Mouse (Mus musculus) kidney, embryonic 14.5 days (tissue): ENCODE measurements at regions not wholly inside any gene's neighbourhood (a gene's known extent, or its start where the extent isn't known, plus 50 kb on each side); places are given as distances from the start of the nearest gene placed in this dataset.

ENCODE experiments used
- ATAC-seq: fragments of 200-750 bp; cut with Nextera tagmentation; 2 replicates; pipeline ENCODE4 v1.8.0; 2017; ENCODE audit warnings: moderate number of reproducible peaks, mild to moderate bottlenecking, moderate TSS enrichment, moderate library complexity; ENCODE audit not compliant: low FRiP score, low TSS enrichment
- H3K27ac ChIP-seq: fragments of 300-500 bp; sonication (generic); 2 replicates; pipeline ENCODE4 v1.5.1; 2014; ENCODE audit warnings: low read depth, mild to moderate bottlenecking, low read length, moderate library complexity, mixed read lengths
- H3K27me3 ChIP-seq: fragments of 300-500 bp; sonication (generic); 2 replicates; pipeline ENCODE4 v1.6.1; 2014; ENCODE audit warnings: mild to moderate bottlenecking, low read length; ENCODE audit not compliant: control insufficient read depth, insufficient read depth
- H3K36me3 ChIP-seq: fragments of 300-500 bp; sonication (generic); 2 replicates; pipeline ENCODE4 v1.6.1; 2014; ENCODE audit warnings: low read length, mixed read lengths; ENCODE audit not compliant: control insufficient read depth, insufficient read depth
- H3K4me1 ChIP-seq: fragments of 300-500 bp; sonication (generic); 2 replicates; pipeline ENCODE4 v1.6.1; 2014; ENCODE audit warnings: low read length, mixed read lengths; ENCODE audit not compliant: control insufficient read depth, insufficient read depth
- H3K4me2 ChIP-seq: fragments of 300-500 bp; sonication (generic); replicated peaks from 2 replicates; pipeline ENCODE4 v1.6.1; 2014; ENCODE audit warnings: low read depth, mild to moderate bottlenecking, low read length
- H3K4me3 ChIP-seq: fragments of 300-500 bp; sonication (generic); 2 replicates; pipeline ENCODE4 v1.5.1; 2014; ENCODE audit warnings: mild to moderate bottlenecking, low read length
- H3K9ac ChIP-seq: fragments of 300-500 bp; sonication (generic); 2 replicates; pipeline ENCODE4 v1.6.1; 2014; ENCODE audit warnings: low read depth, mild to moderate bottlenecking, low read length, moderate library complexity
- H3K9me3 ChIP-seq: fragments of 300-500 bp; sonication (generic); 2 replicates; pipeline ENCODE4 v1.6.1; 2016; ENCODE audit warnings: low read length; ENCODE audit not compliant: control insufficient read depth
- whole genome bisulfite sequencing: fragments of 180-500 bp; shearing (Covaris S2); extraction: QIAGEN DNeasy Blood & Tissue Kit; methylation state at CpG from one replicate; pipeline ENCODE4 v1.1.7; 2014; 5-methylcytosine and 5-hydroxymethylcytosine counted together

GRCm38 (mm10) chr19:16050220-16051055 is 65.6 kb upstream of the Cep78 start:
- 30% methylated on average over 18 of the region's 18 CpGs for WGBS
- Histone ChIP-seq H3K27me3 (no peaks in the 10 kb centered on the region), H3K4me1 (no peaks in the 10 kb centered on the region; the same call in 1 of the 2 replicates), H3K36me3 (no peaks in the 10 kb centered on the region), H3K9me3 (no peaks in the 10 kb centered on the region), H3K9ac (no peak overlapping the region), H3K4me3 (peak overlapping the region; percentile 17; the same call in 1 of the 2 replicates), H3K4me2 (peak overlapping the region; percentile 40), H3K27ac (no peak overlapping the region)
- no peak for ATAC-seq

GRCm38 (mm10) chr19:16049646-16050045 is 64.9 kb upstream of the Cep78 start:
- no peaks in the 10 kb centered on the region for H3K9me3 ChIP-seq
- H3K9ac ChIP-seq, result no peak overlapping the region
- 56% methylated on average over 3 of the region's 3 CpGs for WGBS
- no peak for ATAC-seq
- no peaks in the 10 kb centered on the region for H3K36me3 ChIP-seq
- peak overlapping the region; percentile 40 for H3K4me2 ChIP-seq
- H3K4me1 ChIP-seq, result no peaks in the 10 kb centered on the region; the same call in 1 of the 2 replicates
- H3K4me3 ChIP-seq, result peak overlapping the region; percentile 17; the same call in 1 of the 2 replicates
- no peak overlapping the region for H3K27ac ChIP-seq
- H3K27me3 ChIP-seq, result no peaks in the 10 kb centered on the region

DNA sequence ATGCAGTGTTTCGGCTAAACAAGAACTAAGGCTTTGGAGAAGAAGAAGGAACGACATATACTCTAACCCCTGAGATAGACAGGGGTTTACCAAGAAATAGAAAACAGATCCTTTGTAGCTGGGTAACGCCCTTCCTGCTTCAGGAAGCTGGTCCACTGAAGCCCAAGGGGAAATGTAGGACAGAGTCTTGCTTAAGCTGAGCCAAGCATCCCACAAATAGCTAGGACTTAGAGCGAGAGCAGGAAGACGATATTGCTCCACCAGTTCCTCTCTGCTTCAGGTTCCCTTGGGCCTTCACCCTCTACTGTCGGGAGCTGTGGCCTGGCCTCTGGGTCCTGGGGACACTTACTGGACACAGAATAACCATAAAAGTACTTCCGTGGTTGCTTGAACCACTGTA is 62.2 kb upstream of the Cep78 start:
- H3K36me3 ChIP-seq, result no peaks in the 10 kb centered on the region
- H3K9ac ChIP-seq, result no peak overlapping the region
- H3K4me3 ChIP-seq, result no peak overlapping the region
- no peak overlapping the region for H3K27ac ChIP-seq
- H3K27me3 ChIP-seq, result no peaks in the 10 kb centered on the region
- H3K9me3 ChIP-seq, result no peaks in the 10 kb centered on the region
- no peaks in the 10 kb centered on the region; the same call in 1 of the 2 replicates for H3K4me1 ChIP-seq
- 77% methylated on average over 7 of the region's 7 CpGs for WGBS
- H3K4me2 ChIP-seq, result no peak overlapping the region
- no peak for ATAC-seq

GRCm38 (mm10) chr19:16045261-16045660 is 60.5 kb upstream of the Cep78 start:
- Histone ChIP-seq H3K4me2 (no peak overlapping the region), H3K27ac (no peak overlapping the region), H3K27me3 (no peaks in the 10 kb centered on the region), H3K4me3 (no peak overlapping the region), H3K9ac (no peak overlapping the region), H3K36me3 (no peaks in the 10 kb centered on the region), H3K4me1 (no peaks in the 10 kb centered on the region), H3K9me3 (no peaks in the 10 kb centered on the region)
- WGBS, result 62% methylated on average over 3 of the region's 3 CpGs
- ATAC-seq, result no peak

GRCm38 (mm10) chr19:16044169-16044568 is 59.4 kb upstream of the Cep78 start:
- H3K4me1 ChIP-seq, result no peaks in the 10 kb centered on the region
- WGBS, result 81% methylated on average over 5 of the region's 5 CpGs
- H3K36me3 ChIP-seq, result no peaks in the 10 kb centered on the region
- H3K4me3 ChIP-seq, result no peak overlapping the region
- H3K27ac ChIP-seq, result no peak overlapping the region
- H3K27me3 ChIP-seq, result no peaks in the 10 kb centered on the region
- no peak for ATAC-seq
- H3K9me3 ChIP-seq, result no peaks in the 10 kb centered on the region
- H3K4me2 ChIP-seq, result no peak overlapping the region
- H3K9ac ChIP-seq, result no peak overlapping the region

GRCm38 (mm10) chr19:16043007-16043406 is 58.2 kb upstream of the Cep78 start:
- ATAC-seq, result no peak
- WGBS, result 70% methylated on average over 7 of the region's 7 CpGs
- no peaks in the 10 kb centered on the region for H3K36me3 ChIP-seq
- H3K27ac ChIP-seq, result no peak overlapping the region
- no peaks in the 10 kb centered on the region for H3K9me3 ChIP-seq
- H3K4me3 ChIP-seq, result no peak overlapping the region
- no peak overlapping the region for H3K9ac ChIP-seq
- H3K4me1 ChIP-seq, result no peaks in the 10 kb centered on the region
- no peaks in the 10 kb centered on the region for H3K27me3 ChIP-seq
- H3K4me2 ChIP-seq, result no peak overlapping the region

DNA sequence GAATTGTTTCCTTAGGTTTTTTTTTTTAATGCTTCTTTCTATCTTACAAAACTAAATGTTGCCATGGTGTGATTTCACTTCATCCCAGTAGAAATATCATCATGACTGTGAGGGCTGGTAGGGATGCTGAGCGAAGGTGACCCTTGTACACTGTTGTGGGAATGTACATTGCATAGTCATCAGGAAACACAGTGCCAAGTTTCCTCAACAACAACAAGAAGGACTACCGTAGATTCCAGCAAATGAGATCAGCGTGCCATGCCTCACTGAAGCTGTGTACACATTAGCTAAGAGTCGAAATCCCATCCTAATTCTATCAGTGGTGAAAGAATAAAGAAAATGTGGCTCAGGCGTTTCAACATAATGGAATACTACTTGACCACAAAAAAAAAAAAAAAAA is 57.1 kb upstream of the Cep78 start:
- 83% methylated on average over 5 of the region's 5 CpGs for WGBS
- no peak for ATAC-seq
- H3K4me2 ChIP-seq, result no peak overlapping the region
- no peak overlapping the region for H3K9ac ChIP-seq
- H3K4me1 ChIP-seq, result no peaks in the 10 kb centered on the region
- no peaks in the 10 kb centered on the region for H3K9me3 ChIP-seq
- H3K27ac ChIP-seq, result no peak overlapping the region
- no peak overlapping the region for H3K4me3 ChIP-seq
- H3K27me3 ChIP-seq, result no peaks in the 10 kb centered on the region
- H3K36me3 ChIP-seq, result no peaks in the 10 kb centered on the region

DNA sequence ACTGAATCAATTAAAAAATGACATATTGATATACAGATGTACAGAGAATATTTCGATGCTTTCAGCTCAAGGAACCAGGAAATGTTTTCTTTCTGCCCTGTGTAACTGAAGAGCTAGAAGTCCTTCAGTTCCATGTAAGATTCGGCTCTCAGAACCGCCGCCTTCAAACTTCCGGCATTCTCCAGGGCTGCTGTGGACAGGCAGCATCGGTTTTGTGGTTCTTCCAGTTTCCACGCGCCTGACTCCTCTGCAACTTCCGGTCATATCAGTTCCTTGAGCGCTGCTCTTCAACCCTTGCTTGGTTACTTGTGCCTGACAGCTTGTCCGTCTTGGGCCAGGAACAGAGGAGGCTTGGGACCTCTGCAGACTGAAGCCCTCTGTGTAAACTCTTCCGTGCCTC is 53.0 kb upstream of the Cep78 start:
- H3K4me1 ChIP-seq, result no peaks in the 10 kb centered on the region
- H3K9ac ChIP-seq, result no peak overlapping the region
- H3K27me3 ChIP-seq, result no peaks in the 10 kb centered on the region
- H3K36me3 ChIP-seq, result no peaks in the 10 kb centered on the region
- no peaks in the 10 kb centered on the region for H3K9me3 ChIP-seq
- H3K4me2 ChIP-seq, result no peak overlapping the region
- no peak overlapping the region for H3K4me3 ChIP-seq
- H3K27ac ChIP-seq, result no peak overlapping the region
- no peak for ATAC-seq
- 83% methylated on average over 12 of the region's 12 CpGs for whole genome bisulfite sequencing
